Mouse (Mus musculus): ENCODE results near the gene Tmem270. TPM values are rescaled to one million over a fixed set of nuclear protein-coding genes. Genes with fewer than 3 reads are reported as not detected.
A peak's percentile ranks its signal among the peaks of the same experiment; 100 is the strongest.
"Not testable (repeated sequence)": the region's sequence is repeated elsewhere in the genome, so short reads cannot be mapped to it uniquely, and the experiment has no call there.

The Tmem270 gene
- polyA plus RNA-seq, 1 experiment from 2014 or later = not detected

GRCm38 (mm10) chr5:134941472-134942209 lies 35.1 kb upstream of the Tmem270 start:
- 87% methylated on average over 14 of the region's 14 CpGs for WGBS

GRCm38 (mm10) chr5:134939554-134939953 lies 33.0 kb upstream of the Tmem270 start:
- 86% methylated on average over 5 of the region's 7 CpGs for WGBS
- H3K4me3 ChIP-seq = not testable (repeated sequence)

More at GRCm38 (mm10) chr5:134941472-134942209, 35.1 kb upstream of the Tmem270 start:
- Histone ChIP-seq H3K27ac (no peak overlapping the region), H3K4me1 (peaks cover 2% of the 10 kb centered on the region; the same call in 1 of the 2 replicates), H3K9ac (no peak overlapping the region), H3K4me3 (no peak overlapping the region), H3K27me3 (replicated peaks) (peaks cover 23% of the 10 kb centered on the region), H3K9me3 (no peaks in the 10 kb centered on the region), H3K4me2 (replicated peaks) (no peak overlapping the region), H3K36me3 (no peaks in the 10 kb centered on the region)
- ATAC-seq (ENCODE audit: low FRiP score, low read depth) = no peak

GRCm38 (mm10) chr5:134939069-134939468 lies 32.5 kb upstream of the Tmem270 start:
- H3K4me3 ChIP-seq = no peak overlapping the region
- no peak overlapping the region for H3K4me2 ChIP-seq (replicated peaks)
- H3K9me3 ChIP-seq = no peaks in the 10 kb centered on the region
- no peak overlapping the region for H3K27ac ChIP-seq
- ATAC-seq (ENCODE audit: low FRiP score, low read depth) = no peak
- 77% methylated on average over 3 of the region's 3 CpGs for whole genome bisulfite sequencing
- H3K36me3 ChIP-seq = no peaks in the 10 kb centered on the region
- no peak overlapping the region for H3K9ac ChIP-seq
- no peaks in the 10 kb centered on the region for H3K4me1 ChIP-seq
- no peaks in the 10 kb centered on the region for H3K27me3 ChIP-seq (replicated peaks)

More at GRCm38 (mm10) chr5:134939554-134939953, 33.0 kb upstream of the Tmem270 start:
- ATAC-seq (ENCODE audit: low FRiP score, low read depth); H3K9ac ChIP-seq; H3K4me1 ChIP-seq; H3K36me3 ChIP-seq; H3K27me3 ChIP-seq (replicated peaks); H3K9me3 ChIP-seq; H3K27ac ChIP-seq; H3K4me2 ChIP-seq (replicated peaks): not testable (repeated sequence)

GRCm38 (mm10) chr5:134936626-134937185 lies 30.2 kb upstream of the Tmem270 start:
- 89% methylated on average over 6 of the region's 6 CpGs for WGBS
- ATAC-seq (ENCODE audit: low FRiP score, low read depth) = no peak
- no peak overlapping the region for H3K4me3 ChIP-seq

GRCm38 (mm10) chr5:134936051-134936450 lies 29.5 kb upstream of the Tmem270 start:
- ATAC-seq (ENCODE audit: low FRiP score, low read depth) = no peak
- no peak overlapping the region for H3K4me2 ChIP-seq (replicated peaks)
- no peaks in the 10 kb centered on the region for H3K36me3 ChIP-seq
- 93% methylated on average over 6 of the region's 6 CpGs for WGBS
- no peak overlapping the region for H3K4me3 ChIP-seq
- peaks cover 8% of the 10 kb centered on the region for H3K4me1 ChIP-seq
- no peak overlapping the region for H3K27ac ChIP-seq
- no peaks in the 10 kb centered on the region for H3K27me3 ChIP-seq (replicated peaks)
- H3K9ac ChIP-seq = no peak overlapping the region
- no peaks in the 10 kb centered on the region for H3K9me3 ChIP-seq

More at GRCm38 (mm10) chr5:134936626-134937185, 30.2 kb upstream of the Tmem270 start:
- Histone ChIP-seq H3K9me3 (no peaks in the 10 kb centered on the region), H3K4me1 (peaks cover 8% of the 10 kb centered on the region), H3K4me2 (replicated peaks) (no peak overlapping the region), H3K27me3 (replicated peaks) (no peaks in the 10 kb centered on the region), H3K27ac (no peak overlapping the region), H3K36me3 (no peaks in the 10 kb centered on the region), H3K9ac (no peak overlapping the region)

- Histone ChIP-seq H3K9ac (no peak overlapping the region), H3K27ac (no peak overlapping the region), H3K27me3 (replicated peaks) (no peaks in the 10 kb centered on the region), H3K4me3 (no peak overlapping the region), H3K36me3 (no peaks in the 10 kb centered on the region), H3K4me1 (peaks cover 8% of the 10 kb centered on the region), H3K4me2 (replicated peaks) (no peak overlapping the region), H3K9me3 (no peaks in the 10 kb centered on the region)
- no peak for ATAC-seq (ENCODE audit: low FRiP score, low read depth)
- WGBS = 89% methylated on average over 3 of the region's 3 CpGs
These were observed 28.1 kb upstream of the Tmem270 start for GRCm38 (mm10) chr5:134934666-134935065.

- not testable (repeated sequence) for H3K36me3 ChIP-seq; H3K9ac ChIP-seq; ATAC-seq (ENCODE audit: low FRiP score, low read depth); H3K4me2 ChIP-seq (replicated peaks); H3K4me3 ChIP-seq; H3K4me1 ChIP-seq; H3K27me3 ChIP-seq (replicated peaks); H3K9me3 ChIP-seq; H3K27ac ChIP-seq
- WGBS = 91% methylated on average over 5 of the region's 5 CpGs
These were observed 27.2 kb upstream of the Tmem270 start for GRCm38 (mm10) chr5:134933686-134934085.

GRCm38 (mm10) chr5:134933281-134933680 lies 26.7 kb upstream of the Tmem270 start:
- 92% methylated on average over 8 of the region's 8 CpGs for WGBS
- Histone ChIP-seq H3K4me3 (no peak overlapping the region), H3K36me3 (no peaks in the 10 kb centered on the region), H3K4me1 (peaks cover 8% of the 10 kb centered on the region), H3K4me2 (replicated peaks) (peak overlapping the region; percentile 95; the same call in 1 of the 2 replicates), H3K27me3 (replicated peaks) (no peaks in the 10 kb centered on the region), H3K9ac (no peak overlapping the region), H3K27ac (no peak overlapping the region), H3K9me3 (no peaks in the 10 kb centered on the region)
- no peak for ATAC-seq (ENCODE audit: low FRiP score, low read depth)

GRCm38 (mm10) chr5:134932903-134933276 lies 26.4 kb upstream of the Tmem270 start:
- peak overlapping the region; percentile 65; the same call in 1 of the 2 replicates for H3K9ac ChIP-seq
- H3K4me2 ChIP-seq (replicated peaks) = peak overlapping the region; percentile 95
- no peaks in the 10 kb centered on the region for H3K36me3 ChIP-seq
- peak; percentile 43; the same call in 1 of the 2 replicates for ATAC-seq (ENCODE audit: low FRiP score, low read depth)
- H3K4me3 ChIP-seq = peak overlapping the region; percentile 66
- WGBS = 50% methylated on average over 9 of the region's 9 CpGs
- H3K27ac ChIP-seq = no peak overlapping the region
- no peaks in the 10 kb centered on the region for H3K9me3 ChIP-seq
- no peaks in the 10 kb centered on the region for H3K27me3 ChIP-seq (replicated peaks)
- H3K4me1 ChIP-seq = peaks cover 8% of the 10 kb centered on the region

- Histone ChIP-seq H3K36me3 (no peaks in the 10 kb centered on the region), H3K9me3 (no peaks in the 10 kb centered on the region), H3K9ac (peak within 1 kb of the TSS; percentile 65), H3K27me3 (replicated peaks) (no peaks in the 10 kb centered on the region), H3K4me1 (peaks cover 8% of the 10 kb centered on the region), H3K4me3 (peak within 1 kb of the TSS; percentile 66), H3K4me2 (replicated peaks) (peak within 1 kb of the TSS; percentile 95), H3K27ac (no peak within 1 kb of the TSS)
- WGBS = under 1% methylated on average over 41 of the region's 41 CpGs
- ATAC-seq (ENCODE audit: low FRiP score, low read depth) = peak; percentile 96
These were observed 25.8 kb upstream of the Tmem270 start, which contains the start of gene Mettl27 for GRCm38 (mm10) chr5:134932179-134932902. TSS of gene Mettl27 (plus strand) at chr5:134932368.

- H3K9me3 ChIP-seq = no peaks in the 10 kb centered on the region
- WGBS = 82% methylated on average over 2 of the region's 2 CpGs
- H3K4me2 ChIP-seq (replicated peaks) = no peak overlapping the region
- ATAC-seq (ENCODE audit: low FRiP score, low read depth) = no peak
- no peak overlapping the region for H3K9ac ChIP-seq
- no peaks in the 10 kb centered on the region for H3K36me3 ChIP-seq
- peaks cover 8% of the 10 kb centered on the region for H3K4me1 ChIP-seq
- H3K4me3 ChIP-seq = no peak overlapping the region
- no peak overlapping the region for H3K27ac ChIP-seq
- H3K27me3 ChIP-seq (replicated peaks) = no peaks in the 10 kb centered on the region
These were observed 23.5 kb upstream of the Tmem270 start for GRCm38 (mm10) chr5:134929988-134930387.

- H3K4me1 ChIP-seq = no peaks in the 10 kb centered on the region
- 84% methylated on average over 4 of the region's 4 CpGs for WGBS
These were observed 20.2 kb upstream of the Tmem270 start for GRCm38 (mm10) chr5:134926726-134927125.

More at GRCm38 (mm10) chr5:134926726-134927125, 20.2 kb upstream of the Tmem270 start:
- no peak for ATAC-seq (ENCODE audit: low FRiP score, low read depth)
- H3K36me3 ChIP-seq = no peaks in the 10 kb centered on the region
- H3K9me3 ChIP-seq = no peaks in the 10 kb centered on the region
- no peak overlapping the region for H3K9ac ChIP-seq
- H3K4me2 ChIP-seq (replicated peaks) = no peak overlapping the region
- H3K4me3 ChIP-seq = no peak overlapping the region
- no peak overlapping the region for H3K27ac ChIP-seq
- no peaks in the 10 kb centered on the region for H3K27me3 ChIP-seq (replicated peaks)

All from neural tube, embryonic 12.5 days (tissue).